Mouse (Mus musculus): ENCODE data around the gene Sema5a.

GRCm38 (mm10) chr15:32407766-32408165, 163.2 kb downstream of the Sema5a start:
- TF ChIP-seq TAL1 (IDR thresholded peaks at IDR 0.05; ENCODE audit: low read length) (no peak), GATA1 (IDR thresholded peaks at IDR 0.05; ENCODE audit: low read length) (no peak)
